Mouse (Mus musculus) regulatory T cell (primary cell): ENCODE results near the gene Sema4f.

Source experiments
- in situ Hi-C: fragments of 300-600 bp; cut with MboI, MseI; formaldehyde crosslinking; loops from one replicate; pipeline ENCODE4 v1.15.1; 2025; ENCODE audit warnings: high pct_unique_total_duplicates

Sema4f gene

DNA sequence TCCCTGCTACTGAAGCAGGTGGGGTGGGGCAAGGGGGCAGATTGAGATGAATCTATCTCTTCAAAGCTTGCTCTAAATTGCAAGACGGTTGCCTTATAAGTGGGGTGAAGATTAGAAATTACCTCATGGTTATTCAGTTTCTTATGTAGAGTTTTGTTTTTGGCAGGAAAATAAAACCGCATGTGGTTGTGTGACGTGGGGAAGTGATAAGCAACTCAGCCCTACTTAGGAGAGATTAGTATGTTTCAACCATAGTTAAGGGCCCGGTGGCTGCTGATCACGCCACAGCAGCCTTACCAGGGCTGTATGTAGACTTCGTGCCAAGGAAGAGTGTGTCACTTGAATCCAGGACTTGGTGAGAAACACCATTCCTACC lies 67.2 kb downstream of the Sema4f start:
- in situ Hi-C loops, result no loop called here

DNA sequence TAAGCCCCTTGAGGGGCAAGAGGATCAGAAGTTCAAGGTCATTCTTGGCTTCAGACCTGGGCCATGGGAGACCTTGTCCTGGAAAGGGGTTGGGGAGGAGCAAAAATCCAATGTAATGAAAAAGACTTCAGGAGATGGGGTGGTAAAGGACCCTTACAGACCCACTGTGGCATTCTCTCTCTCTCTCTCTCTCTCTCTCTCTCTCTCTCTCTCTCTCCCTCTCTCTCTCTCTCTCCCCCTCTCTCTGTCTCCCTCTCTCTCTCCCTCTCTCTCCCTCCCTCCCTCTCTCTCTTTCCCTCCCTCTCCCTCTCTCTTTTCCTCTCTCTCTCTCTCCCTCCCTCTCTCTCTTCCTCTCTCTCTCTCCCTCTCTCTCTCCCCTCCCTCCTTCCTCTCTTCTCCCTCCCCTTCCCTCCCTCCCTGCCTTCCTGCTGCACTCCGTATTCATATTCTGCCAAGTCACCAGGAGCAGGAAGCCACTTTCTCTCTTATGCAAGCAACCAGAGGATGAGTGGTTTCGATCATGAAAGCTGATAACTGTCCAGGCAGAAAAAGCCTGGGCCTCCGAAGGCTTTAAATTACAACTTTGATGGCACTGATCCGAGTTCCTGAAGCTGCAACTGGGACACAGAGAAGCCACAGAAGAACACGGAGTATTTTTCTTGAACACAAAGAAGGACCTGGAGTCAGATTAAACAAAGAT lies 67.8 kb downstream of the Sema4f start:
- in situ Hi-C loops, result no loop called here

DNA sequence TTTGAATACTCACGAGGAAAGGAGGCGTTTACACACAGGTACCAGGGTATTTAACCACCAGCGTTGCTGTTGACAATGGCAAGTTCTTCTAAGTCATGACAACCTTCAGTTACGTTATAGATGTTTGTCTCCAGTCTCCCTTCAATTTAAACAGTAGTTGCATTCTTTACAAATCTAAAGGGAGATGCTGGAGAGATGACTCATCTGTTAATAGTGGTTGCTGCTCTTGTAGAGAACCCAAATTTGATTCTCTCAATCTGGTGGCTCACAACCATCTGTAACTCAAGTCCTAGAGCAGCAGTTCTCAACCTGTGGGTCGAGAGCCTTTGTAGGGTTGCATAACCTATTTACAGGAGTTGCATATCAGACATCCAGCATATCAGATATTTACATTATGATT lies 71.1 kb downstream of the Sema4f start:
- in situ Hi-C loops, result no loop called here

DNA sequence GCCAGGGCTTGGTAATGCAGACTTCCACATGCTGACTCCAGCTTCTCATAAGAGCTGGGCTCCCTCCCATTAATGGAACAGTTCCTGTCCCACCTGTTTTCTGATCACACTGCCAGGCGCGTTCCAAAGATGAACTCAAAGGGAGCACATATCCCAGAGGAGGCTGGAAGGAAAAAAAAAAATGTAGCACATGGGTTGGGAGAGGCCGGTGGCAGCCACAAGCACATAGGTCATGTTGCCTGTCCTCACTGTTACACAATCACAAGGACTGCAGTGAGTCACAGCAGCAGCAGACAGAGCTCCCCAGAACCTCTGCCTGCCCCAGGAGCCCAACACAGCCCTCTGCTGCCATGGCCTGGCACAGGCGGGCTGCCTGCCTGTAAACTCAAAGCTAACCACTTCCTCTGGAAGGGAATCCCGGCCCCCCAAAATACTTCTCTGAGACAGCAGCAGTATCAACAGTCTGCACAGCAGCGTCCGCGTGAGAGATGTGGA lies 76.1 kb downstream of the Sema4f start:
- in situ Hi-C loops, result no loop called here

- in situ Hi-C loops, result no loop called here
These were observed 77.1 kb downstream of the Sema4f start for GRCm38 (mm10) chr6:82862475-82862874.

- in situ Hi-C loops, result no loop called here
These were observed 77.5 kb downstream of the Sema4f start for GRCm38 (mm10) chr6:82862042-82862441.
